Mouse (Mus musculus) liver, embryonic 15.5 days (tissue): ENCODE results near the gene Specc1l. TPM values are rescaled to one million over a fixed set of nuclear protein-coding genes. Genes with fewer than 3 reads are reported as not detected.
"Not testable (repeated sequence)": the region's sequence is repeated elsewhere in the genome, so short reads cannot be mapped to it uniquely, and the experiment has no call there.

Experiments
- ATAC-seq: fragments of 200-750 bp; cut with Nextera tagmentation; 2 replicates; pipeline ENCODE4 v1.8.0; 2017; ENCODE audit warnings: moderate number of reproducible peaks, mild to moderate bottlenecking, moderate library complexity; ENCODE audit not compliant: insufficient read depth
- H3K27ac ChIP-seq: fragments of 300-500 bp; sonication (generic); replicated peaks from 2 replicates; pipeline ENCODE4 v1.5.1; 2015; ENCODE audit warnings: mild to moderate bottlenecking, inconsistent platforms
- H3K27me3 ChIP-seq: fragments of 300-500 bp; sonication (generic); 2 replicates; pipeline ENCODE4 v1.6.1; 2015; ENCODE audit warnings: mild to moderate bottlenecking, inconsistent platforms
- H3K36me3 ChIP-seq: fragments of 300-500 bp; sonication (generic); replicated peaks from 2 replicates; pipeline ENCODE4 v1.6.1; 2015; ENCODE audit warnings: moderate library complexity, mild to moderate bottlenecking, inconsistent platforms
- H3K4me1 ChIP-seq: fragments of 300-500 bp; sonication (generic); replicated peaks from 2 replicates; pipeline ENCODE4 v1.6.1; 2015; ENCODE audit warnings: inconsistent platforms
- H3K4me2 ChIP-seq: fragments of 300-500 bp; sonication (generic); 2 replicates; pipeline ENCODE4 v1.6.1; 2015; ENCODE audit warnings: moderate library complexity, mild to moderate bottlenecking, inconsistent platforms
- H3K4me3 ChIP-seq: fragments of 300-500 bp; sonication (generic); replicated peaks from 2 replicates; pipeline ENCODE4 v1.5.1; 2015; ENCODE audit warnings: mild to moderate bottlenecking, inconsistent platforms
- H3K9ac ChIP-seq: fragments of 300-500 bp; sonication (generic); 2 replicates; pipeline ENCODE4 v1.6.1; 2015; ENCODE audit warnings: moderate library complexity, mild to moderate bottlenecking, inconsistent platforms
- H3K9me3 ChIP-seq: fragments of 300-500 bp; sonication (generic); replicated peaks from 2 replicates; pipeline ENCODE4 v1.6.1; 2016; ENCODE audit warnings: inconsistent platforms
- WGBS: fragments of 180-500 bp; shearing (Covaris S2); methylation state at CpG from one replicate; pipeline ENCODE4 v1.1.7; 2015; ENCODE audit warnings: mixed read lengths; ENCODE audit not compliant: insufficient replicate concordance; 5-methylcytosine and 5-hydroxymethylcytosine counted together
- polyA plus RNA-seq: library from polyadenylated mRNA; unstranded; fragments of >200 nt; fragmentation: Nextera tagmentation; extraction: Ambion mirVana; gene quantifications from 2 replicates; pipeline ENCODE4 v1.2.1, GENCODE M21; 2015

The Specc1l gene
- polyA plus RNA-seq, 1 experiment from 2014 or later, result 5.0 TPM

DNA sequence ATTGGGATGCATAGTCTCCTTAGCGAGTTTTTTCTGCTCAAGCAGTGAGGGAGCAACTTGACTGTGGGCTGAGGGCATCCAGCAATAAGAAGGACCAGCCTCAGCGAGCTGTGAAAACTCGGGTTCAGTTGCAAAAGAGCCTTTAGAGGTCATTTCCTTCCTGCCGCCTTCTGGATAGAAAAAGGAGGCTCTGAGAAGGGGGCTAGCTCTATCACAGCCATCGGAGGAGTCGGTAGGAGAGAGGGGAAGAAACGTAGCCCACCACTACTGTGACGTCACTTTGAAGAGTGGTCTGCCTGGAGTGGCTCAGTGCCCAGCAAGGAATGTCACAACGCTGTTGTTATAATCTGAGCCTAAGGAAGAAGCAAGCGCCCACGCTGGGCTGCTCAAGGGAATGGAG is 115.2 kb downstream of the Specc1l start:
- Histone ChIP-seq H3K27me3 (no peaks in the 10 kb centered on the region), H3K9me3 (no peaks in the 10 kb centered on the region), H3K9ac (no peak overlapping the region), H3K27ac (no peak overlapping the region), H3K36me3 (no peaks in the 10 kb centered on the region), H3K4me2 (no peak overlapping the region; the same call in 1 of the 2 replicates), H3K4me1 (peaks cover 16% of the 10 kb centered on the region; the same call in 1 of the 2 replicates), H3K4me3 (no peak overlapping the region)
- 29% methylated on average over 11 of the region's 11 CpGs for WGBS
- ATAC-seq, result no peak

DNA sequence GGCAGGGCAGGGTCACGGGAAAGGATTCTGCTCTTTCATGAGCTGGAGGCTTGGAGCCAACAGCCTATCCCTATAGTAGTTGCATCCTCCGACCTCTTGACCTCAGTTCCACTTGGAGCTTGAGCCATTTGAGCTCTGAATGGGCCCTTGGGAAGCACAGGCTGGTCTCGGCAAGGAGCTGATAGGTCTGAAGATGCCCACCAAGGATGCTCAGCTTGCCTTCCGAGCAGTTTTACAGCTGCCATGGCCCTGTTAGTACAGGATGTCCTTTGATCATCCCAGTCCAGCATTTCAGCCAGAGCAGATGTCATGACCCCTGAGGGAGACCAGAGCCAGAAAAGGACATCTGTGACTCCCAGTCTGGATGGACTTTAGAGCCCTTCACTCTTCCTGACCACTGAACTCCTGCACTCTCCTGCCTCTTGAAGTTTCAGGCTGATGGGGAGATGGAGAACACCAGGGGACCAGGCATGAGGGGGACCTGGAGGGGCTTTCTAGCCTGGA is 116.4 kb downstream of the Specc1l start:
- WGBS, result 58% methylated on average over 4 of the region's 4 CpGs
- no peak overlapping the region for H3K4me2 ChIP-seq
- H3K4me1 ChIP-seq, result peaks cover 16% of the 10 kb centered on the region; the same call in 1 of the 2 replicates
- H3K27me3 ChIP-seq, result no peaks in the 10 kb centered on the region
- H3K36me3 ChIP-seq, result no peaks in the 10 kb centered on the region
- no peak overlapping the region for H3K27ac ChIP-seq
- H3K9ac ChIP-seq, result no peak overlapping the region
- H3K9me3 ChIP-seq, result no peaks in the 10 kb centered on the region
- ATAC-seq, result no peak
- no peak overlapping the region for H3K4me3 ChIP-seq

DNA sequence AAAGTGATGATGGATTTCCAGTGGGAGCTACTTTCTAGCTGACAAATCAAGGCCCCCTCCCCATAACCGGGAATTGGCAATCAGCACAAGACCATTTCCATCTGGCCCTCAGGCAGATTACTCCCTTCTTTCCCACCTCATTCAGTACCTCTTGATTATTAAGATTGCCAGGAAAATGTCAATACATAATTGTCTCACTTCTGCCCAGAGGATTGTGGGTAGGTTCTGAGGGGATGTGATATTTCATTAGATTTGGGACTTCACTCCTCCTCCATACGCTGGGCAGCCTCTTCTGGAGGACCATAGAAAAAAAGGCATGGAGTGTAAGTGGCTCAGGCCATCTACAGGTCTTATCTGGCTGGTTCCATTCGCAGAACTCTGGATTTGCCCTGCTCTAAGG is 120.4 kb downstream of the Specc1l start:
- Histone ChIP-seq H3K27me3 (no peaks in the 10 kb centered on the region), H3K4me2 (no peak overlapping the region), H3K4me3 (no peak overlapping the region), H3K27ac (no peak overlapping the region), H3K4me1 (peaks cover 8% of the 10 kb centered on the region; the same call in 1 of the 2 replicates), H3K9ac (no peak overlapping the region), H3K9me3 (no peaks in the 10 kb centered on the region), H3K36me3 (no peaks in the 10 kb centered on the region)
- ATAC-seq, result no peak
- WGBS, result 55% methylated on average over 3 of the region's 3 CpGs

DNA sequence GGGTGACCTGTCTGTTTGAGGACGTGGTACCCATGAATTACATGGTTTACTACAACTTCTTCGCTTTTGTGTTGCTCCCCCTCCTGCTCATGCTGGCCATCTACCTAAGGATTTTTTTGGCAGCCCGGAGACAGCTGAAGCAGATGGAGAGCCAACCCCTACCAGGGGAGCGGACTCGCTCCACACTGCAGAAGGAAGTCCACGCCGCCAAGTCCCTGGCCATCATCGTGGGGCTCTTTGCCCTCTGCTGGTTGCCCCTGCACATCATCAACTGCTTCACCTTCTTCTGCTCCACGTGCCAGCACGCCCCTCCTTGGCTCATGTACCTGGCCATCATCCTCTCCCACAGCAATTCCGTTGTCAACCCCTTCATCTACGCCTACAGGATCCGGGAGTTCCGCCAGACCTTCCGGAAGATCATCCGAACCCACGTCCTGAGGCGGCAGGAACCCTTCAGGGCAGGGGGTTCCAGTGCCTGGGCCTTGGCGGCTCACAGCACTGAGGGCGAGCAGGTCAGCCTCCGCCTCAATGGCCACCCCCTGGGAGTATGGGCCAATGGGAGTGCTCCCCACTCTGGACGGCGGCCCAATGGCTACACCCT is 121.4 kb downstream of the Specc1l start:
- H3K4me2 ChIP-seq, result no peak overlapping the region
- no peak overlapping the region for H3K9ac ChIP-seq
- no peaks in the 10 kb centered on the region for H3K36me3 ChIP-seq
- no peak overlapping the region for H3K4me3 ChIP-seq
- WGBS, result 74% methylated on average over 23 of the region's 23 CpGs
- no peak overlapping the region for H3K27ac ChIP-seq
- no peaks in the 10 kb centered on the region for H3K9me3 ChIP-seq
- ATAC-seq, result no peak
- peaks cover 3% of the 10 kb centered on the region; the same call in 1 of the 2 replicates for H3K4me1 ChIP-seq
- H3K27me3 ChIP-seq, result no peaks in the 10 kb centered on the region

DNA sequence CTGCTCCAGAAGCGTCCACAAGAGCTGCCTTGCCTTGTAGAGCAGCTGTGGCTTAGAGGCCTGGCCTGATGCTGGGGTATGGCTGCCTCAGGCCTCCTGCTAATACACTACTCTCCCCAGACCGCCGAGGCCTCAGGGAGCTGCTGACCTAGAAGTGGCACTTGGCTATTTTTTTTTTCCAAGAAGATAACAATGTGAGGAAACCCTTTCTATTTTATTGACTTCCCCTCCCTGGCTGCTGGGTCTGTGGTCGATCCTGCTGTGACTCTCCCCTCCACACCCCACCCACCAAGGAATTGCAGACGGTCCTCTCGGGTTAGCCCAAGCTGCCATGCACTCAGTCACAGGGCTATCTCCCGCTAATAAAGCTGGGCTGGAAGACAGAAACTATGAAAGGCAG is 122.3 kb downstream of the Specc1l start:
- Histone ChIP-seq H3K9me3 (no peaks in the 10 kb centered on the region), H3K36me3 (no peaks in the 10 kb centered on the region), H3K9ac (no peak overlapping the region), H3K27ac (no peak overlapping the region), H3K4me3 (no peak overlapping the region), H3K4me1 (peaks cover 3% of the 10 kb centered on the region; the same call in 1 of the 2 replicates), H3K27me3 (no peaks in the 10 kb centered on the region), H3K4me2 (no peak overlapping the region)
- no peak for ATAC-seq
- 46% methylated on average over 7 of the region's 7 CpGs for WGBS

DNA sequence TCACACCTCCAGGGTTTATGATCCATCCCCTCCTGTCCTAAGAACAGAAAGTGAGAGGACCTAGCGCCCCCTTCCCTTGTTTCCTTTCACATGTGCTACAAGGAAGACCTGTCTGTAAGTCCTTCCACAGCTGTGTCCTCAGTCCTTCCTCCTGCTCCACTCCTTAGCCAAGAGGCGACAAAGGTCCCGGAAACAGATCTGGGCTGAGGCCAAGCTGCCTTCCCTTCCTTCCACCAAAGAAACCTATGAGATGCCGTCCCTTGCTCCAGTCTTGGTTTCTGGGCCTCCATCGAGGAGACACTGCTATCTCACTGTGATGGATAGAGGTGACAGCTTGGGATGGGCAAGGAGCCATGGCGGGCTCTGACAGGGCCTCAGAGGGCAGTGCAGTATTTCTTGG is 123.2 kb downstream of the Specc1l start:
- WGBS, result 72% methylated on average over 6 of the region's 6 CpGs
- H3K9me3 ChIP-seq, result no peaks in the 10 kb centered on the region
- peaks cover 3% of the 10 kb centered on the region; the same call in 1 of the 2 replicates for H3K4me1 ChIP-seq
- H3K4me3 ChIP-seq, result no peak overlapping the region
- H3K27ac ChIP-seq, result no peak overlapping the region
- no peak for ATAC-seq
- no peak overlapping the region for H3K4me2 ChIP-seq
- H3K9ac ChIP-seq, result no peak overlapping the region
- no peaks in the 10 kb centered on the region for H3K36me3 ChIP-seq
- no peaks in the 10 kb centered on the region for H3K27me3 ChIP-seq

DNA sequence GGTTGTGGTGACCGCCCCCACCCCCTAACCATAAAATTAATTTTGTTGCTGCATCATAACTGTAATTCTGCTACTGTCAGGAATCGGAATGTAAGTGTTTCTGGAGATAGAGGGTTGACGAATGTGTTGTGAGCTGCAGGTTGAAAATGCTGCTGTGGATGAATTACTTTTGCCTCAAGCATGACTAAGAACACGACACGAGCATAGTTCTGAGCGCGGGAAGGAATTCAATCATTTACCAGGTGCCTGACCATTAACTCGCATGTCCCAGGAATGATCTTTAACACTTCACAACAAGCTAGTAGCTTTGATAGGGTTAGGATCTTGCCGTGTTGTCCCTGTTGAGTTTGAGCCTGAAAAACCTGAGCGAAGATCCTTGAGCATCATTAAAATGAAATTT is 125.4 kb downstream of the Specc1l start:
- Histone ChIP-seq H3K9me3 (no peaks in the 10 kb centered on the region), H3K4me2 (no peak overlapping the region), H3K27me3 (no peaks in the 10 kb centered on the region), H3K27ac (no peak overlapping the region), H3K4me3 (no peak overlapping the region), H3K4me1 (peaks cover 3% of the 10 kb centered on the region; the same call in 1 of the 2 replicates), H3K36me3 (no peaks in the 10 kb centered on the region), H3K9ac (no peak overlapping the region)
- no peak for ATAC-seq
- WGBS, result 69% methylated on average over 10 of the region's 10 CpGs

DNA sequence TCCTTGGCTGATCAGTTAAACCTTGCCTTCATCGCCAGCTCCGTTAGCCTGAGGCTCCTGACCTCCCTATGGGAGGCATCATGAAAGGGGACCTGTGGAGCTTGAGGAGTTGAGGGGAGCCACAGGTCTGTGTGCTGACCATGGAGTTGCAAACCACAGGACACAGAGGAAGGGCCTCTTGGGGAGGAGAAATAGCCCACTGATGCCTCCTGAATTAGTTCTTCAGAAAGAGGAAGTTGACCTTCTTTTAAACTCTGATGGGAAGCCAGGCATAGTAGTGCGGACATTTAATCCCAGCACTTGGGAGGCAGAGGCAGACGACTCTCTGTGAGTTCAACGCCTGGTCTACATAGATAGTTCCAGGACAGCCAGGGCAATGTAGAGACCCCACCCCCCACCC is 127.0 kb downstream of the Specc1l start:
- H3K4me2 ChIP-seq, result no peak overlapping the region
- H3K27ac ChIP-seq, result no peak overlapping the region
- no peak overlapping the region for H3K9ac ChIP-seq
- no peaks in the 10 kb centered on the region for H3K9me3 ChIP-seq
- peaks cover 3% of the 10 kb centered on the region; the same call in 1 of the 2 replicates for H3K4me1 ChIP-seq
- H3K27me3 ChIP-seq, result no peaks in the 10 kb centered on the region
- no peak overlapping the region for H3K4me3 ChIP-seq
- no peaks in the 10 kb centered on the region for H3K36me3 ChIP-seq
- ATAC-seq, result no peak
- 16% methylated on average over 5 of the region's 5 CpGs for WGBS

DNA sequence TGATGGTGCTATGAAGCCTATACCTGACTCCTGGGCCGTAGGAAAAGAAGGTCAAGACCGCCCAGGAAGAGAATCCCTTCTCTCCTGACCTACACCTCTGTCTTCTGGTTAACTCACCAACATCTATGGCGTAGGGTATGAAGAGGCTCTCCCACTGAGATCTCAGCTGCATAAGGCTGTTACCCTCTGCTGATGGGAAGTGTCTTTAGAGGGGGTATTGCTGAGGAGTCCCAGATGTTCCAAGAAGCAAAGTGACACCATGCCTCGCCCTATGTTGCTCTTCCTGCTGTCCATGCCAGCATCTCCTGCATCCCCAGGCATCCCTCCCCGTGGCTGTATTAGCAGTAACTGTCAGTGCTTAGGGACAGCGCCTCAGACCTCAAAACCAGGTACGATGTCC is 127.5 kb downstream of the Specc1l start:
- no peak for ATAC-seq
- no peaks in the 10 kb centered on the region for H3K27me3 ChIP-seq
- H3K4me3 ChIP-seq, result no peak overlapping the region
- no peak overlapping the region for H3K9ac ChIP-seq
- WGBS, result 64% methylated on average over 7 of the region's 7 CpGs
- peaks cover 3% of the 10 kb centered on the region; the same call in 1 of the 2 replicates for H3K4me1 ChIP-seq
- H3K36me3 ChIP-seq, result no peaks in the 10 kb centered on the region
- no peaks in the 10 kb centered on the region for H3K9me3 ChIP-seq
- H3K4me2 ChIP-seq, result no peak overlapping the region
- no peak overlapping the region for H3K27ac ChIP-seq

DNA sequence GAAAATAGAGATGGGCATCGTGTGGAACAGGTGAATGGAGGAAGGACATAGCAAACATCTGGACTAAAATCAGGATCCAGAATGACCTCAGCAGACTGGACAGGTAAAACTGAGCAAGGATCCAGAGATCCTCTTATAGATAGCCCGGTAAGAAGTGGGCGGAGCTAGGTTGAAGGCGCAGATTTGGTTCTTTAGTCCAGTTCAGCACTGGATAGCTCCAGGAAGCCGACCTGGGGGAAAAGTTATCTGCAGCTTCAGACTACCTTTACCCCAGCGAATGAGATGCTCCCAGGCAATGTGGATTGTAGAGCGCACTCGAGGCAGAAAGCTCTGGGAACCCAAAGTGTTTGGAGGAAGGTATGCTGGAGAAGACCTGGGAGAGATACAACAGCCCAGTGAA is 130.1 kb downstream of the Specc1l start:
- no peaks in the 10 kb centered on the region for H3K27me3 ChIP-seq
- no peak overlapping the region for H3K9ac ChIP-seq

DNA sequence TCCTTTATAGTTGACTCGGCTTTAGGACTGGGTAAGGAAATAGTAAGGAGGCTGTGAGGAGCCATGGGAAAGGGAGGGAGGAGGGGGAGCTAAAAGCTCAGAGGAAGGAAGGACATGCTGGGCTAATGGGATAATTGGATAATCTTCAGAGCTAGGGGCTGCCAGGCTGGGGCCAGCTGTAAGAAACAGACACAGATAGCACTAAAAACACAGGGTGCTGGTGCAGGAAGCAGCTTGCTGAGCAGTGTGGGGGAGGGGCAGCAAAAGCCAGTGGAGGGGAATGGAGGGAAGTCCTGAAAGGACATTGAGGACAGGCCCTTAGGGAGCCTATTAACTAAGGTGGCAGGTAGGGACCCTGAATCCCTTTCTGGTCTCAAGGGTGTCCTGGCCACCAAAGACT is 132.7 kb downstream of the Specc1l start:
- H3K9me3 ChIP-seq, H3K4me3 ChIP-seq, H3K36me3 ChIP-seq, H3K4me1 ChIP-seq, ATAC-seq, H3K4me2 ChIP-seq, H3K9ac ChIP-seq, H3K27me3 ChIP-seq, H3K27ac ChIP-seq: not testable (repeated sequence)
- 50% methylated on average over 1 of the region's 1 CpGs for WGBS

More for the DNA sequence above, 130.1 kb downstream of the Specc1l start:
- Histone ChIP-seq H3K27ac (no peak overlapping the region), H3K36me3 (no peaks in the 10 kb centered on the region), H3K4me2 (no peak overlapping the region), H3K9me3 (no peaks in the 10 kb centered on the region), H3K4me3 (no peak overlapping the region), H3K4me1 (no peaks in the 10 kb centered on the region)
- 30% methylated on average over 8 of the region's 8 CpGs for WGBS
- no peak for ATAC-seq

DNA sequence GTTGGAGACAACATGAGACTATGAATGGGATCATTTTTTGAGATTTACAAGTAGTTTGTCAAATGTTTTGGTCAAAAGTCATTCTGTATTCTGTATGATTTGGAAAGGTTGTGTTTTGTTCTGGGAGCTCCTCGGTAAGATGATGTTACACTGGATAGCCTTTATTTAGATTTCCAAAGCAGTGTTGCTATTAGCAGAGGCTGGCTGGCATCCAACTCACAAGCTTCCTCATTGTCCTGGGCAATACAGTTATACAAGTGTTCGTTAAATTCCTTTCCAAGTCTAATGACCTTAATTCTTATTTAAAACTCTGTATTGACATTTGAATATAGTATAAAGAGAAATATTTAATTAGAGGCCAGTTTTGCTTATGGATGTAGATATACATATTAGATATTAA is 133.4 kb downstream of the Specc1l start:
- Histone ChIP-seq H3K4me3 (no peak overlapping the region), H3K4me2 (no peak overlapping the region), H3K9ac (no peak overlapping the region), H3K9me3 (no peaks in the 10 kb centered on the region), H3K36me3 (no peaks in the 10 kb centered on the region), H3K27me3 (no peaks in the 10 kb centered on the region), H3K4me1 (no peaks in the 10 kb centered on the region), H3K27ac (no peak overlapping the region)
- no peak for ATAC-seq
- 56% methylated on average over 2 of the region's 2 CpGs for WGBS
